Mouse (Mus musculus): ENCODE measurements around the gene Psmb2. TPM values are rescaled to one million over a fixed set of nuclear protein-coding genes. Genes with fewer than 3 reads are reported as not detected.

Gene Psmb2
- 211 and 258 TPM in 2 replicates for polyA plus RNA-seq (2012; rRNA removed)

DNA sequence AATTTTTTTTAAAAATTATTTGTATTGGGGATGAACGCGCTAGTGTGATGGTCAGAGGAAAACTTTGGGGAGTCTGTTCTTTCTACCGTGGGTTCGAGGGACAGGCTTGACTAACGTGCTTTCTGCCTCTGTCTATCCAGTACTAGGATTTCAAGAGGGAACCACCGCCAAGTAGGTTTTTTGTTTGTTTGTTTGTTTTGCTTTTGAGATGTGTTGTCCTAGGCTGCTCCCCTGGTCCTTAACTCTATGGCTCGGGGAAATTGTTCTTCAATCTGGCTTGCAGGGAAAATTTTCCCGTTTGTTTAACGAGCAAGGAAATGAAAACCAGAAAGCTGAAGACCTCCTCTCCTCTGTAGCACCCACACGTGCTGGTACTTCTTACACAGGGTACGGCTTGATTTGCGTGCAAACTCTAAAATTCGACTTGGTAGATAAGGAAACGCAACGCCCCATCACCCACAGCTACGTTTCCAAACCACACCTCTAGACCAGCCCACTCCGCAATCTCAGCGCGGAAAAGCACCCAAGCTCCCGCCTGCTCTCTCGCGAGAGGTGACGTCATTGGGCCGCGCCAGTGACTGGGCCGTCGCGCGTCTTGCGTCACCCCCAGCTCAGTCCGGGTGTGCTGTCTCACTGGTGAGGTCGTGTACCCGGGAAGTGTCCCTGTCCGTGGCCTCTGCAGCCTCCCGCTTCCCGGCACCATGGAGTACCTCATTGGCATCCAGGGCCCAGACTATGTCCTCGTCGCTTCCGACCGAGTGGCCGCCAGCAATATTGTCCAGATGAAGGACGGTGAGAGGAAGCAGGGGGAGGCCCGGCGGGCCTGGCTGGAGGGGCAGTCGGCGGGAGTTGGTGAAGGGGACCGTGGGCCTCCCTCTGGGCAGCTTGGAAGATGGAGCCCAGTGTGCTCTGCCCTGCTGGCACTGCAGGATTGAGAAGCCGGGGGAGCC lies at the start of gene Psmb2:
Gene Psmb2, plus strand, starts transcription at position 577 of the 950 bp plus-strand sequence.
- DNase-seq (ENCODE audit: low read depth), result peak; percentile 61

DNA sequence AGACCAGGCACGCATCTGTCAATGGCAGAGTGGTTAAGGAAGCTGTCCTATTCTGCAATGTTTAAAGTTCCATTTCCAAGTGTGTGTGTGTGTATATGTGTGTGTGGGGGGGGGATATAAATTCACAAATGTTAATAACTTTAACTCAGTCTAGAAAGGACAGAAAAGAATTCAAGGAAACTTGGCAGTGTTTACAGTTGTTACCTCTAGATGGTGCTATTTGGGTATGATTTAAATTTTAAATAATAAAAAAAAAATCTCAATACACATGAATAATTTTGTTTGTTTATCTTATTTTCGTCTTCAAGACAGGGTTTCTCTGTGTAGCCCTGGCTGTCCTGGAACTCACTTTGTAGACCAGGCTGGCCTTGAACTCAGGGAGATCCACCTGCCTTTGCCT lies 45.5 kb upstream of the Psmb2 start:
- DNase-seq (ENCODE audit: low read depth), result no peak

DNA sequence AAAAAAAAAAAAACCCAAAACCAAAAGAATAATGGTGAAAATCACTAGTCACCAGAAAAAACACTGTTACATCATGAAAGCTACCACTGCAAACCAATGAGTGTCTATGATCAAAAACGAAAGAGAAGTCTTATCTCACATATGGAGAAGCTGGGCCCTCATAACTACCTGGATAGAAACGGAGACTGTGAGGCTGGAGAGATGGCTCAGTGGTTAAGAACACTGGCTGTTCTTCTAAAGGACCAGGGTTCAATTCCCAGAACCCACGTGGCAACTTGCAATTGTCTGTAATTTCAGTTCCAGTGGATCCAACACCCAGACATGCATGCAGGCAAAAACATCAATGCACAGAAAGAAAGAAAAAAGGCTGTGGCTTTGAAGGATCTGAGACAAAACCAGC lies 44.8 kb upstream of the Psmb2 start:
- no peak for DNase-seq (ENCODE audit: low read depth)

DNA sequence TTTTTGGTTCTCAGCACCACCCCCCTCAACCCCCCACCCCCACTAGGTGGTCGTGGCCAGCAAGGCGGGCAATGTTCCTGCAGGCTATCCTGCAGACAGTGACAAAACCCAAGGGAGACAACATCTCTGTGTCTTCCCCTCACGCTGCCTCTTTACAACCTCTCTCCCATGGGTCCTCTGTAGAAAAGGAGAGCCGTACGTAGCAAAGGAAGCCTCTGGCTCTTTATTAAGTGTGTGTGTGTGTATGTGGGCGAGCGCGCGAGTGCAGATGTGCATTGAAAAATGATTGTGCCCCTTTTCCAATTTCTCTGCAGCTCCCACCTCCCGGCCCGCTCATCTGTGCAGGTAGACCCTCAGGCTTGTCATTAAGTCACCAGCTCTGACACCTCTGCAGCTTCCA lies 41.1 kb upstream of the Psmb2 start:
- DNase-seq (ENCODE audit: low read depth), result no peak

DNA sequence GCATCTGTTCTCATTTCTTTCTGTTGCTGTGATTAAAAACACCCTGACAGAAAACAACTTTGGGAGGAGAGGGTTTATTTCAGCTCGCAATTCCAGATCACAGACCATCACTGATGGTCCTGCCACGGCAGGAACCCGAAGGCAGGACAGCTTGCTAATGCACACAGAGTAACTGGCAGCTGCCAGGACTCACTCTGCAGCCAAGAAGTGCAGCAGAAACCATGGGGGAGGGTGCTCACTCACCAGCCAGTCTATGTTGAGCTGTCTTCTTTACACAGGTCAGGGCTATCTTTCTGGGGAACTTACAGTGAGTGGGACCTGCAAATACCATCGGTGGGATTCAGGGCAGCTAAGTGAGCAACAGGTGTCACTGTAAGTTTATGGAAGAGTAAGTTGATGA lies 40.0 kb upstream of the Psmb2 start:
- DNase-seq (ENCODE audit: low read depth), result no peak

DNA sequence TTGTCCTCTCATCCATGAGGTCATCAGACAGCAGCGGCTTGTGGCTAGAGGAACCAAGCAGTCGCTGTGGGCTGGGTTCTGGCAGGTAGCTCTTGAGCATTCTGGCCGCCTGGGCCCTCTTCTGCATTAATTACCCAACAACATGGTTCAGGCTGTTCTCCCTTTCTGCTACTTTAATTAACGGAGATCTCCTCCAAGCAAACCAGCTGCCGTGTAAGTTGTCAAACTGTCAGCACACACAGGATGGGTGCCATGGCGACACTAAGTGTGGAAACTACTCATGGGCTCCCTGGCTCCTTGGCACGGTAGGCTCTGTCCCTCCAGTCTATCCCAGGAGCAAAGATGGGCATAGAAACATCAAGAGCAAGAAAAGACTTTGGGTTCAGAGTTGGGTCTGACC lies 38.1 kb upstream of the Psmb2 start:
- no peak for DNase-seq (ENCODE audit: low read depth)

DNA sequence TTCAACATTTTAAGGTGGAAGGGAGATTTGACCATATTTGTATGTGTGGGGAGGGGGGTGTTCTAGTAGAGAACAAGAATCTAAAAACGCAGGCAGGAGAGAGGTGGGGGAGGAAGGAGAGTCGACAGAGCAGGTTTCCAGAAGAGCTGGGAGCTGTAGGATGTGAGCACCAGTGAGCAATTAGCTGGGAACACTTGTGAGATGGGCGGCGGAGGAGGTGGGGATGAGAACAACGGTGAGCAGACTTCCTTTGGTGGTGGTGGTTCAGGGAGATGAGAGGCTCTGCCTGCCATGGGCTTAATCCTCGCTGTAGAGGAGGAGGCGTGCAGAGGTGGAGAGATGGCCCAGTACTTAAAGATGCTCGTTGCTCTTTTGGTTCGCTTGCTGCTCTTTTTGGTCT lies 35.5 kb upstream of the Psmb2 start:
- no peak for DNase-seq (ENCODE audit: low read depth)

DNA sequence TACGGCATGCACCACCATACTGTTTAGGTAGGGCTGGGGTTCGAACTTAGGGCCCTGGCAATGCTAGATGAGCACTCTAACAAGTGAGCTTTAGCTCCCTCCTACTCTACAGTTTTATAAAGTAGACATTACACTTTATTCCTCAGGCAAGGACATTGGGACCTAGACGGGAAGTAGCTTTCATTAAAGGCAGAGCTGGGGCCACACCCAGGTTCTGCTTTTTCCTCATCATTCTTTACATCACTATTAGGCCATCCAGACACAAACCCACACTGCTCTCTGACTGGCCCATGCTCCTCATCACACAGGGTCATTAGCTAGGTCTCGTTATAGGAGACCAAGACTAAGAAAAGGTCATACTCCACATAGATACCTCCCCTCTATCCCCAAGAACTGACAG lies 33.6 kb upstream of the Psmb2 start:
- DNase-seq (ENCODE audit: low read depth), result no peak

DNA sequence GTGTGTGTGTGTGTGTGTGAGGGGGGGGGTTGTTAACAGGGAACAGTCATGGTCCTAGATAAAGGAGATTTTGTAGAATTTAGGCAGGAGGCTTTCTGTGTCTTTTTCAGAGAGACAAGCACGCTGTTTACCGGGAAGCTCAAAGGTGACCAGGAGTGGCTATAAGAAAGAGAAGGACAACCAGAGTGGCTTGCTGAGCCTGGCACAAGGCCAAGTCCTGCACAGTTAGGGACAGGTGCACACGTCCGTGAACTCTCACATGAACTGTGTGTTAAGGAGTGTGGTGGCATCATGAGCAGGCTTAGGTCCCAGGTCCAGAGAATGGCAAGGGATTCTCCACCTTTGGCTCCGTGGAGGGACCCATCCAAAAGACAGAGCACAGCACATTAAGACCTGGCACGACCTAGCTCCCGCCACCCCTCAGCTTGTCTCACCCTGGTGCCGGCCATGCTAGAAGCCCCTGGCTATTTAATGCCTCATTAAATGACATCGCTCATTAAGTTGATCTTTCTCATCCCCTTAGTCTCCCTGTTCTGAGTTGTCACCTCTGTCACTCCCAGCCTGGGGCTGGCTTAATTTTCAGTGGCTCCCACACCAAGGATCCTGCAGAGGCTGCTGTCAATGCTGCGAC lies 33.0 kb upstream of the Psmb2 start:
- no peak for DNase-seq (ENCODE audit: low read depth)

DNA sequence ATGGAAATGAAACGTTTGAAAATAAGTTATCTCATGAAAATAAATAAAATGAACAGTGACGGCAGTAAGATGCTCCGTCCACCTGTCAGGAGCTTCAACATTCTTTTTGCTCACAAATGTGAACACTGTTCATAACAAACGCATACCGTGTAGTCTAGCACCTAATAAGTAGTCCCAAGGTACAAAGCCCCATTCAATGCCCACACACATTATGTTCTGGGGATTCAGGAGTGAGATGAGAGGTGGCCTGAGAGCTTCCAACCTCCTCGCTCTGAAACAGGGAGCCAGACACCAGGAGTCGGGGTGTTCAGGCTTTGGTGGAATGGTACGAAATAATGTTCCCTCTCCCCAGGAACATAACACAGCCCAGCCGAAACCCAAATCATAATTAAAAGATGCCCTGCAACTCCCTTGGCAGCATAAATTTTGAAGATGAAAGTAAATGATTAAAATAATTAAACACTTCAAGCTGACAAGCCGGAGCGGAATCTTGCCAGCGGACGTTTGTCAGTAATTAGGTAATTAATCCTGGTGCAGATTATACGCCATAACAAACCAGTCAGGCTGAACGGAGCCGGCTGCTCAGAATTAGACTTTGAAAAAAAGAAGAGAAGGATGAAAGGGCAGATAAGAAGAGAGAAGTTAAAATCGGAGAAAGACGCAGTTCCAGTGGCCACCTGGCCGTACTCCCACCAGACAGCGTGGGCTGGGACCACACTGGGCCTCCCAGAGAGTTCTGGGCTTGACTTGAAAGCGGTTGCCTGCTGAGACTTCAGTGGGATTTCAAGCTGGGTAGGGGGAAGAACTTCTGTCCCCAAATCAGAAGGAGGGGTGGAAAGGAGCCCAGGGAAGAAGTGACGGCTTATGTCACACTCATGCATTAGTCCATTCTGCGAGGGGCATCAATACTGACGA lies 29.2 kb upstream of the Psmb2 start:
- no peak for DNase-seq (ENCODE audit: low read depth)

DNA sequence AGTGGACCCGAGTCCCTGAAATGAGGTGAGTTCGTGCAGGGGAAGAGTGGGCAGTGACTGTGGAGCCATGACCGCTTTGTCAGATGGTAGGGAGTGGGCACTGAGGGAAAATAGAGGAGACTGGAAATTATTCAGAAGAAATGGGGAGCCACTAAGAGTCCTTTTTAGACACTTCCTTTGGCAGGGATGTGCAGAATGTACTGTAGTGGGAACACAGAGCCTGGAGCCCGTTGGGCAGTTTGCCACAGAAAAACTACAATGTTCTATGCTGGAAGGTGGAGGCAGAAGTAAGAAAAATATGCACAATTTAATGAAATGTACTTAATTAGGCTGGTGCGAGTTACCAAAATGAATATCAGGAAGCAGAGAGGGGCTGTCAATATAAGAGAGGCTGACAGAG lies 24.3 kb upstream of the Psmb2 start:
- no peak for DNase-seq (ENCODE audit: low read depth)

DNA sequence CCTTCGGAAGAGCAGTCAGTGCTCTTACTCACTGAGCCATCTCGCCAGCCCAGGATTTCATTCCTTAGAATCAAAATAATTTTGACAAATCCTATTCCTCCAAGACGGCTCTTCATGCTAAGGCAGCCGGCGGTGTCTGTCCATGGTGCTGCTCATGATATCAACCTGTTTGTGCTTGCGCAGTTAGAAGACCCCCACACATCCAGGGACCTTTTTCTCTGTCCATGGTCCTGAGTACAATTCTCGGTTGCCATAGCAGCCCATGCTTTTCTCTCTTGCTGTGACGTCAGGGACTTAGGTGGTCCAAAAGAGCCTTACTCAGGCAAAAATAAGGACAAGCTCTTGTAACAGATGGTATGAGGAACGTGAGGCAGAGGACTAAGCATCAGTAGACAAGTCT lies 22.1 kb upstream of the Psmb2 start:
- DNase-seq (ENCODE audit: low read depth), result no peak

DNA sequence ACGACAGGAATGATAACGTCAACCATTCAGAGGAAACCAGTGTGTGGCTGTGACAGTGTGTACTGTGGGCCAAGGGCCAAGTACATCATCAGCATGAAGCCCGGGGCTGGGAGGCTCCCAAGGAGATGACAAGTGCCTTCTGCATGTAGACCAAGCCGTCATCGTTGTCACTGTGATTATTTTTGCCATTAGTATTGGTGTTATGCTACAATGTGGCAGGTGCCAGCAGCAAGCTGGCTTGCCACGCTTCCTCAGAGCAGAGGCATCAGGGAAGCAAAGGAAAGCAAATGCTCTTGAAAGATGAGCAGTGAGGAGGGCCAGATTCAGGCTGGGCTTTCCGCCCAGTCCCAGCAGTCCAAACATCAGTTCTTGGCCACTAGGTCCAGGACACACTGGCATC lies 16.2 kb upstream of the Psmb2 start:
- no peak for DNase-seq (ENCODE audit: low read depth)

DNA sequence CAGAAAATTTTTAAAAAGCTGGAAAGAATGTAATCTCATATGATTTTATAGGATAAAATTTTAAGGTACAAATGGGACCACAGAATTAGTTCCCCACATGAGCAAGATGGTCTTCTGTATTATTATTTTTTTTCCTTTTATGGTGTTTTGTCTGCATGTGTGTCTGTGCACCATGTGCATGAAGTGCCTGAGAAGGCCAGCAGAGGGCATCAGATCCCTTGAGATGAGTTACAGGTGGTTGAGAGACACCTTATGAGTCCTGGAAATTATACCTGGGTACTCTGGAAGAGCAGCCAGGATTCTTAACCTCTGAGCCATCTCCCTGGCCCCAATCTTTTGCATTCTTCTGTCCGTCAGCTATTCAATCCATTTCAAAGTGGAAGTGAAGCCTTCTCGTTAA lies 10.4 kb upstream of the Psmb2 start:
- no peak for DNase-seq (ENCODE audit: low read depth)

DNA sequence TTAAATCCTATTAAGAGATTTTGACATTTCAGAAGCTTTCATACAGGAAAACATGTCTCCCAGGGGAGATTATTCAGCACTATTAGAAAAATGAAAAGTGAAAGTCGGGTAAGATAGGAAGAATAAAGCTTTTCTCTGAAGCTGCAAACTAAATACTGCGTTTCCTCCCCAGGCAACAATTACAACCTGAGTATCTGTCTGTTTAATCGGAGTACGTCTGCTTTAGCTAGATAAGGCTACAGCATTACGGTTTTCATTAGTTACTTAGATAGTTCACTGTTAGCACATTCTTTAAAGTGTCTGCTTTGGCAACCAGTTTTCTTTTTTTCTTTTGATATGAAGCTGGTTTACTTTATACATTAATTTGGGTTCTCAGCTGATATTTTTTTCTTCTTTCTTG lies 4.9 kb downstream of the Psmb2 start:
- no peak for DNase-seq (ENCODE audit: low read depth)

DNA sequence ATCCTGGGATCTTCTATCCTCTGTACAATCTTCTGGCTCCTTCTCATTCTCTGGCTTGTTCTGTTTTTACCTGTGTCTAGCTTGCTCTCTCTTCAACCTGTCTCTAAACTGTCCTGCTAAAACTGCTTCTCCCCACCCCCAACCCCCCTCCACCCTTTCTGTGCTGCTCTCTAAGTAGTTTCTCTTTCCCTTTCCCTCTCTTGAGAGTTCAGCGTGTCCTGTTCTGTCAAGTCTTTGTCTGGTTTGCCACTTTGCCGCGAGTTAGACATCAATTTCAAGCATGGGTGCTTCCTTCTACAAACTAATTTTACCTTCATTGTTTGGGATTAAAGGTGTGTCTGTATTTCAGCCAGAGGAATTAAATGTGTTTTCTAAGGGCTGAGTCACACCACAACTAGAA lies 5.7 kb downstream of the Psmb2 start:
- no peak for DNase-seq (ENCODE audit: low read depth)

DNA sequence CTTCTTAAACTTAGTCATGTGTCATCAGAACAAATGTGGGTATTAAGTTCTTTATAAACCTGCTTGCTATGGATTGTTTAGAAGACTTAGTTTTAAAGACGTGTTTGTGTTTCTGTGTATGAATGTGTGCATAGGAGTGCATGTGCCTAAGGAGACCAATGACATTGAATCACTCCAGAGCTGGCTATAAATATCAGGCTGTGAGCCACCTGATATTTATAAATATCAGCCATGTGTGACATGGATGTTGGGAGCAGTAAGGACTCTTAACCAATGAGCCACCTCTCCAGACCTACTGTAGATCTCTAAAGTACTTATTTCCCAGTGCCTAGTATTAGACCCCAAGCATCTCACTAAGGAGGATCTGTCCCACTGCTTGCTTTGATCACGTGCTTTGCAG lies 12.0 kb downstream of the Psmb2 start:
- no peak for DNase-seq (ENCODE audit: low read depth)

DNA sequence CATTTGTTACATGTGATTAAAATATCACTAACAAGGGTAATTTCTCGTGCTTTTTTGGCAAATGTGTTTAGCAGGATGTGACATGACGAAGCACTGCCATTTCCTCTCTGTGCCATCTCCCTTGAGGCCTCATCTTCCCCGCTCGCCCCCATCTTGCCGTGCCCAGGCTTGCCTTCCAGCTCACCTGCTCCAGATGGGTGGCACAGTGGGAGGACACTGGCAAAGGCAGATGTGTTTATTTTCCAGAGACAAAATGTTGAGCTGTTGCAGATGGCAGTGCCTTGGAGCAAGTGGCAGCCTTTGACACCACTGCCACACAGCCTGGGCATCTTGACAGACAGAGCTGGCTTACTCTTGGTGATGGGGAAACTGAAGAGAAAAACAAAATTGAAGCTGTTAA lies 15.6 kb downstream of the Psmb2 start:
- DNase-seq (ENCODE audit: low read depth), result peak; percentile 94

DNA sequence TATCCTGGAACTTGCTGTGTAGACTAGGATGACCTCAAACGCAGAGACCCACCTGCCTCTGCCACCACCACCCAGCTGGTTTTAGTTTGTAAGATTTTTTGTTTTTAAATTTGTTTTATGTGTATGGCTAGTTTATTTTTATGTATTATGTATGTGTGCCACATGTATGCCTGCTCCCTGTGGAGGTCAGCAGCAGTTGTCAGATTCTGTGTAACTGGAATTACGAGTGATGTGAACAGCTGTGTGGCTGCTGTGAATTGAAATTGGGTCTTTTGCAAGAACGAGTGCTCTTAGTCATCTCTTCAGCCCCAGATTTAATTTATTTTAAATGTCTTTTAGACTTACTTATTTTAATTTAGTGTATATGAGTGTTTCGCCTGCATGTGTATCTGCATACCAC lies 19.5 kb downstream of the Psmb2 start:
- no peak for DNase-seq (ENCODE audit: low read depth)

DNA sequence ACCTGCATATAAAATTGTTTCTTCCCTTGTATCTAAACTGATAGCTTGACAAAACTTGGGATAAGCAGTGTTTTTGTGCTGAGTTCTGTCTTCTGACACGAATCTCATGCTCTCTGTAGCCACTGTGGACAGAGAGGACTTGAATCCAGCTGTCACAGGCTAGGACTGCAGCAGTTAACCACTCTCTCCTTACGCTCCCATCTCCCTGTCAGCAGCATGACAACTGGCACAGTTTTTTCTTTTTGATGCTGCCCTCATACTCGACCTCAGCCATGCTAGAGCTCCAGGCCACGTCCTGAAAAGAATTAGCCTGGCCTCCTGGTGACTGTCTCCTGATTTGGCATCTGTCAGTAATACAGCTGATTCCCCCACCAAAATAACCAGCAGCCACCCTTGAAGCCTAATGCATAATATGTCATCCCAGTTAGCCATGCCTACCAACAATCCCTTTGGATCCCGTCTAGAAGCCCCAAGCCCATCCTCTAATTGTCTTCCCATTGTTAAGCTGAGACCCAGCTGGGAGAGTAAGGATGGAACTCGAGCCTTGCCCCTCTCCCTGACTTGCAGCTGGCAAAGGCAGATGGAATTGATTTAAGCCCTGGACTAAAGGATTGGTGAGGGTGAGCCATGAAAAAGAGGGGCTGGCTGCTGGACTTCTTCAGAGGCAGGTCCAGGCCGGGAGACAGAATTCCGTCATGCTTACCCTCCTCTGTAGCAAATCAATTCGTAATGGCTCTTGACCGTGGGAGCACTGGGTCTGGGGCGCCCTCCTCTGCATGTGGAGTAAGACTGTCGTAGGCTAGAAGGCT lies 29.4 kb downstream of the Psmb2 start:
- no peak for DNase-seq (ENCODE audit: low read depth)

DNA sequence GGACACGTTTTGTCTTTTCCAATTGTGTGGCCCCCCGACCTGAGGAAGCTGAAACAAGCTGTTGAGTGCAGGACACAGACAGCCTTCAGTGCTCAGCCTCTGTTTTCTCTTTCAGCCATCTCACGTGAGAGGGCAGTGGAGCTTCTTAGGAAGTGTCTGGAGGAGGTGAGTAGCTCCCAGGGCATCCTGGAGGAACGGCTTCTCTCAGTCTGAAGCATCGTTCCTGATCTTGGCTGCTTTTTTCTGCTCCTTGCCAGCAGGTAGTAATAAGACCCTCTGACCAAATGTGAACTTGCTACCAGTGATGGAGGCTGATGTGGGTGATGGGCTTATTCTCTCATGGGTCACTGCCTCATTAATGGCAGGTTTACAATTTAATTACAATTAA lies 30.0 kb downstream of the Psmb2 start:
- DNase-seq (ENCODE audit: low read depth), result no peak

DNA sequence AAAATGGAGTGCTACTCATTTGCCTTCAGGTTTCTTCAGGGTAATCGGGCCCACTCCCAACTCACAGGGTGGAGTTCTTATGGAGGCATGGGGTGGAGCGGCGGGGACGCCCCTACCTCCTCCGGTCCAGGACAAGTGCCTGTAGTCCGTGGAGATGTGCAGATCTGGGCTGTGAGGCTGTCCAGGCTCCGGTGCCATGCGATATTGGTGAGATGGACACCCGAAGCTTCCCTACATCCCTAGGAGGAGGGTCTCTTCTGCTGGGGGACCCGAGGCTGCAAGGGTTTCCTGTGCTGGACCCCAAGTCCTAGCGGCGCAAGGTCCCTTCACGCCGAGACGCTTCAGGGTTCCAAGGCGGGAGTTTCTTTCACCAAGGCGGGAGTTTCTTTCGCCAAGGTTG lies 54.7 kb downstream of the Psmb2 start:
- no peak for DNase-seq (ENCODE audit: low read depth)
